Mouse (Mus musculus) stomach, postnatal 0 days (tissue): ENCODE measurements around the gene Slc6a20b.
"Not testable (repeated sequence)": the region's sequence is repeated elsewhere in the genome, so short reads cannot be mapped to it uniquely, and the experiment has no call there.

Source experiments
- CTCF ChIP-seq: IDR thresholded peaks from 2 replicates; pipeline ENCODE4 v1.5.1; 2016; ENCODE audit warnings: antibody characterized with exemption, low read depth, mild to moderate bottlenecking, moderate library complexity
- EP300 ChIP-seq: optimal IDR thresholded peaks from 2 replicates; pipeline ENCODE3; 2016; ENCODE audit warnings: antibody characterized with exemption

DNA sequence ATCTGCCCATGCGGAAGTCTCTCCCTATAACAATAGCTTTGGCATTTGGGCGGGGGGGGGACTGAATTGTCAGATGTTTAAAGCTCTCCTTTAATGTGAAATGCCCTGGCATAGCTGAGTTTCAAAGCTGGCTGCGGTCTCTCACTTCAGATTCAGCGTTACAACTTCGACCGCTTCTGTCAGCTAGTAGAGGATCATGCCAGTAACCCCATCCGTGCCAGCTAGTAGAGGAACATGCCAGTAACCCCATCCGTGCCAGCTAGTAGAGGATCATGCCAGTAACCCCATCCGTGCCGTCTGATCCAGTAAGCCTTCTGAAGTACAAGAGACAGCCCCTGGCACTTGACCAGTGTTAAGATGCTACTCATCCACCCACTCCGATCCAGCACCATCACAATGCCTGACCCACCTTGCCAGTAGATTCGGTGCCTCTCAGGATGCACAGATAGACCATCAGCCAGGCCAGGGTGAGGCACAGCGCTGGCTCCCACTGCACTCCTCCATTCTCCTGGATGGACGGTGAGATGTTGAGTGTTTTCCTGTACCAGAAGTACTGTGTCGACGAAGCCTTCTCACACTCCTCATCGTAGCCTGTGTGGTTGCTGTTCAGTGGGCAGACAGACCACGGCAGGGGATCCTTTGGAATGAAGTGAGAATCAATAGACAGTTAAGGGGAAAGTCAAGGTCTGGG lies 27.8 kb upstream of the Slc6a20b start:
- TF ChIP-seq CTCF, EP300: not testable (repeated sequence)
